ENCODE assay signal across 8 mouse cellular contexts in the genomic region with DNA sequence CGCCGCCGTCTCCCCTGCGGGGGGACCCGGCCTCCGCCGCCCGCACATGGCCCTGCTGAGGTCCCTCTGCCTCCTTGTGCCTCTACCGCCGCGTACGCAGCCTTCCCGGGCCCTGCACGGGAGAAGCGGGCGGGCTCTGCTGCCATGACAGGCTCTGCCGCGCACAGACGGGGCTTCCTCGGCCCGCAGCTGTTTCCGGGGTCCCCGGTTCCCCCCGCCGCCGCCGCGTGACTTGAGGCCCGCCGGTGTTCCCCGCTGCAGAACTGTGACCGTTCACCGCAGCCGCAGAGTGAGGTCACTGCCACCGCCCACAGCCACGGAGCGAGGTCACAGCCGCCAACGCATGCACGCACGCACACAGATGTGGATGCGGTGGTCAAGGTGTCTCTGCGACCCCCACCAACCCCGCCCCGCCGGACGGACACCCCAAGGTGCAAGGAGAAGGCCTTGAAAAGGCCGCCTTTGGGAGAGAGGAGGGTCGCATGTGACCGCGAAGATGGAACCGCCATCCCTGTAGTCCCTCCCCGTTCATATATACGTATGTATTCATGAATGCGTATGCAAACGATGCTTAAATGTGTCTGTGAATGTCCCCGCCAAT.
DNase-seq lines count a peak whose midpoint lies in the region; TF ChIP-seq lines count a peak whose summit lies in the region.

No protein-coding gene starts in this region.

- DNase-seq in adrenal gland, adult 2 months: peak; percentile 70
- DNase-seq in embryo, embryonic 10 days (ENCODE audit: low spot score): peak; percentile 29
- DNase-seq in gastrocnemius, postnatal 25 days: peak; percentile 30
- DNase-seq in induced T-regulatory cell, adult 2 months (ENCODE audit: low read depth): peak; percentile 16
- peak; percentile 65 to 68 for DNase-seq in left cerebral cortex, adult 2 months (ENCODE audit: extremely low spot score in 1 of 2, low spot score in 2 of 2)
- peak; percentile 10 for DNase-seq in lung, postnatal 25 days (ENCODE audit: low spot score)
- peak; percentile 81 for DNase-seq in retina, postnatal 1 day
- DNase-seq in urinary bladder, adult 18-20 months (ENCODE audit: low spot score in 2 of 2): peak; percentile 35 to 47

- H3K4me3 ChIP-seq in left cerebral cortex, adult 2 months: peak overlapping the region; percentile 82

- intact Hi-C loops in left cerebral cortex, adult 2 months (cut with DNase I): no loop called here

- no peak for TF ChIP-seq CTCF in left cerebral cortex, adult 2 months (IDR thresholded peaks at IDR 0.05)

- peak overlapping the region; percentile 95 for H3K27ac ChIP-seq in left cerebral cortex, adult 2 months

Comparison
In these comparisons a context has a peak if more than half of its experiments do, and no peak if none do; other contexts are left out.
1. Peak in every context shown above with its lines: DNase-seq, H3K4me3 ChIP-seq and H3K27ac ChIP-seq.
2. DNase-seq: peak in every context shown above with its lines; median percentile 81 in retina, postnatal 1 day; 70 in adrenal gland, adult 2 months; 66 in left cerebral cortex, adult 2 months; 41 in urinary bladder, adult 18-20 months; 30 in gastrocnemius, postnatal 25 days; 29 in embryo, embryonic 10 days; 16 in induced T-regulatory cell, adult 2 months; 10 in lung, postnatal 25 days.